Mouse (Mus musculus) kidney, postnatal 14 days (tissue): ENCODE results near the gene Gm42417.
"Not testable (repeated sequence)": the region's sequence is repeated elsewhere in the genome, so short reads cannot be mapped to it uniquely, and the experiment has no call there.

Experiments used
- DNase-seq: peaks from one replicate; pipeline ENCODE4 v3.0.0; 2022; ENCODE audit warnings: mixed read lengths

Gene Gm42417

GRCm38 (mm10) chr1:36545382-36545781 is 6.2 kb upstream of the Gm42417 start:
- no peak for DNase-seq

DNA sequence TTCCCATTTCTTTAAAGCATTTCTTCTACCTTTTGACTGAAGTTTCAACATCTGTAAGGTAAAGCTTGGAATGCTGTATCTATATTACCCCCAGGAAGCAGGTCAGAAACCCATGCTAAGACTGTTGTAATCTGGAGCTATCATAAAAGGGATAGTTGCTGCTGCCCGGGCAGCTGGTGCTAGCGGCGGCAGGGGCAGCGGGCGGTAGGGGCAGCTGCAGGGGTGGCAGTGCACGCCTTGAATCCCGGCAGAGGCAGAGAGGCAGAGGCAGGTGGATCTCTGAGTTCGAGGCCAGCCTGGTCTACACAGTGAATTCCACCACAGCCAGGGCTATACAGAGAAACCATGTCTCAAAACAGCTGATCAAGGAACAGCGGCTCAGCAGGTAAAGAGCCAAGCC is 3.7 kb upstream of the Gm42417 start:
- no peak for DNase-seq

DNA sequence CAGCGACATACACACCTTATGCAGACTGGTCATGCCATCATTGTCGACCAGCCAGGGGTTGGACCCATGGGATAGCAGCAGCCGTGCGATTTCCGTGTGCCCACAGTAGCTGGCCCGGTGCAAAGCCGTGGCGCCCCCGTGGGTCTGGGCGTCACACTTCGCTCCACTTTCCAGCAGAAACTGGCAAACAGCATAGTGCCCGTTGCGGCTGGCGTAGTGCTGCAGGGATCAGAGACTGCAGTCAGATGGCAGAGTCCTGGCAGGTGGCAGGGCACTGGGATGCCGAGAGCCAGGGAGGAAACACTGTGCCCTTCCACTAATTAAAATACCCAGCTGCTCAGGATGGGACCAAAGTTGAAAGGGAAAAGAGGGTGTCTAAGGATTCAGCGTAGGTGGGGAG is 2.6 kb upstream of the Gm42417 start:
- no peak for DNase-seq

DNA sequence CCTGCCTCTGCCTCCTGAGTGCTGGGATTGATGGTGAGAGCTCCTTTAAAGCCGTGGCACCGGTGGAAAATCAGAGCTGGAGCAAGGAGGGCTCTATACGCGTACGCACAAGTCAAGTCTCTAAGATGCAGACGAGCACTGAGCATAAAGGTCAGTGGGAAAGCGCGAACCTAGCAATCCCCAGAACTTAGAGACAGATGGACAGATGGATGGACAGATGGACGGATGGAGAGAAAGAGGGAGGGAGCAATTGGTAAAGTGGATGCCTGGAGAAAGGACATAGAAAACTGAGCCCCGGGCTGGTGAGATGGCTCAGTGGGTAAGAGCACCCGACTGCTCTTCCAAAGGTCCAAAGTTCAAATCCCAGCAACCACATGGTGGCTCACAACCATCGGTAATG is 1.6 kb upstream of the Gm42417 start:
- DNase-seq = no peak

GRCm38 (mm10) chr1:36540132-36540531 is 903 bp upstream of the Gm42417 start:
- DNase-seq = no peak

DNA sequence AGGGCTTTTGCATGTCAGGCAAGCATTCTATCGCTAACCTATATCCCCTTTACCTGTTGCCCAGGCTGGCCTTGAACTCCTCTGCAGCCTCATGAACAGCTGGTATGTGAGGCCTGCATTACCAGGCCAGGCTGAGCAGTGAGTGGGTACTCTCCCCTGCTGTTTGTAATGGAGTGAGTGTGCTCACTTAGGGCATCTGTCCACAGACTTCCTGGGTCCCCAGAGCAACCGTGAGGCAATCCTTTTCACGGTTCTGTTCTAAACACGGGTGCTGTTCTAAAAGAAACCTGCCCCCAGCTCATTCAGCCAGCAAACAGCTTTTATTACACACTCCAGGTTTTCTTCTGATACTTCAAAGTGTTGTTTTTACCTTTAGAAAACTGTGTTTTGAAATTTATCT is 502 bp downstream of the Gm42417 start:
- DNase-seq = no peak

DNA sequence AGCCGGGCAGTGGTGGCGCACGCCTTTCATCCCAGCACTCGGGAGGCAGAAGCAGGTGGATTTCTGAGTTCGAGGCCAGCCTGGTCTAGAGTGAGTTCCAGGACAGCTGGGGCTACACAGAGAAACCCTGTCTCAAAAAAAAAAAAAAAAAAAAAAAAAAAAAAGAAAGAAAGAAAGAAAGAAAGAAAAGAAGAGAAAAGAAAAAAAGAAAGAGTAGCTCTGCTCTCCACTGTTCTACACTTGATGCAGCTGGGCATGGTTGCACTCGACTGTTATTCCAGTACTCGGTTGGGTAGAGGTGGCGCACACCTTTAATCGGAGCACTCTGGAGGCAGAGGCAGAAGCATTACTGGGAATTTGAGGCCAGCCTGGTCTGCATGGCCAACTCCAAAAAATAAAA is 2.4 kb downstream of the Gm42417 start, which contains the start of gene Ankrd23:
Gene Ankrd23, minus strand, starts transcription at position 101 of the 400 bp plus-strand sequence.
- not testable (repeated sequence) for DNase-seq

- no peak for DNase-seq
Observed at GRCm38 (mm10) chr1:36536397-36536728, 2.9 kb downstream of the Gm42417 start.

DNA sequence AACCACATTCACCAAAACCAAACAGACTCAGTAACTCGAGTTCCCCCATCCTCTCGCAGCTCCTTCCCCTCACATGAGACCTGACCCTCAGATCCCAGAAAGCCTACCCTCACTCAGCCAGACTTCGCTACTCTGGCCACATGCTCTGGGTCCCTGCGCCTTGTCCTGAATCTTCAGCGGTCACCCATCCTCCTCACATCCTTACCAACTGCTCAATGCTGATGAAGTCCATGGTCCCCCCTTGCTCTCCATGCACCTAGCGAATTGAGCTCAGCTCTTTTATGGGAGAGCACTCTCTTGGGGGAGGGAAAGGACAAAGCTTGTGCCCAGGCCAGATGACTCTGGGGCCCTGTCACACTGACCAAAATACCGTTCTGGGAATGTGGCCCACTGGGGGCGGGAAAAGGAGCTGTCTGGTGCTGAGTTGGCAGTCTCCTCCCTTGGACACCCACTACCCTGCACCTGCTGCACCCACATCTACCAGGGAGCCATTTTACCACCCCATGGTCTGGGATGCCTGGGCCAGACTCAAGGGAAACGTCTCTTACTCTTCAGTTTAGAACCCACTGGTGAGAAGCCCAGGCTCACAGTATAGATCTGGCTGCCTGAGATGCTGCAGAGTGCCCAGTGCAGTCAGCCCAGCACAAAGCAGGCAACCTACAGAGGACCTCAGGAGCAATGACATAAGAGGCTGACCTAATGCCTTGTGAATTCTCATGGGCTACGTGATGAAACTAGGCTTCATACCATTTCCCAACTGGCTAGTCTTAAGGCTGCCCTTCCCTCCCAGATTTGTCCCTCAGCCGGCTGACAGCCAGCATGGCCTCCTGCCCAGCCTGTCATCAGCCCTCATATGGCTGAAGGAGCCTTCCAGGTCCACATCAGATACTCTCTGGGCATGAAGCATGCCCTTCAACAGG is 3.5 kb downstream of the Gm42417 start:
- no peak for DNase-seq

- DNase-seq = peak; percentile 50
Observed at GRCm38 (mm10) chr1:36534595-36535058, 4.6 kb downstream of the Gm42417 start.

DNA sequence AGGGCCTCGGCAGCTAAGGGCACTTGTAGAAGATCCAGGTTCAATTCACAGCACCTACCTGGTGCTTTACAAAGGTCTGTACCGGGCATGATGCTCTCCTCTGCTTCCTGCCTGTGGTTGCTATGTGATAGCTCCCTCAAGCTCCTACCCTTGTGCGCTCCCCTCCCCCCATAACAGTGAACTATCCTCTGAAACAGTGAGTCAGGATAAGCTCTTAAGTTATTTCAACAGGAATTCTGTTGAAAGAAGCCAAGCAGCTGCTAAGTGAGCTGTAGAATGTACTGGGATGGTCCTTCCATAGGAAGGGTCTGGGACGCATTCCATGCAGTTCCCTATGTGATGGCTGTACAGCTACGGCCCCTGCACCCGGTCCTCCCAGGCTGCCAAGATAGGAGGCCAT is 5.7 kb downstream of the Gm42417 start:
- no peak for DNase-seq

GRCm38 (mm10) chr1:36531461-36531860 is 7.8 kb downstream of the Gm42417 start:
- DNase-seq = no peak

- DNase-seq = no peak
Observed at GRCm38 (mm10) chr1:36530962-36531361, 8.3 kb downstream of the Gm42417 start.

GRCm38 (mm10) chr1:36530485-36530884 is 8.7 kb downstream of the Gm42417 start:
- no peak for DNase-seq

DNA sequence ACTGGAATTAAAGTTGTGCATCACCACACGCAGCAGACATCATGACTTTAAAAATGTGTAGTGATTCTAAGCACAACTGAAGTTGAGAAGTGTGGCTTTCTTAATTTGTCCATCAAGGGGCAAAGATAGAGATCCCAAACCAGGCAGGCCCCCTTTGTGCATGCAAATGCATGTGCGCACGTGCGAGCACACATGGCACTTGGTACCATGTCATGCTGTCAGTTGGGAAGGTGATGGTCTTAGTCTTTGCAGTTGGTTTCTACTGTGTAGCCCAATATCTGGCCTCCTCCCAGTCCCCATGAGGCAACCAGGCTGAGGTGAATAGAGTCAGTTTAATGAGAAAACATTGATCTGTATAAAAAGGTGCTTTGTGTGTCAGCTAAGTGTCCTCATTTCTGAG is 9.4 kb downstream of the Gm42417 start:
- DNase-seq = no peak

DNA sequence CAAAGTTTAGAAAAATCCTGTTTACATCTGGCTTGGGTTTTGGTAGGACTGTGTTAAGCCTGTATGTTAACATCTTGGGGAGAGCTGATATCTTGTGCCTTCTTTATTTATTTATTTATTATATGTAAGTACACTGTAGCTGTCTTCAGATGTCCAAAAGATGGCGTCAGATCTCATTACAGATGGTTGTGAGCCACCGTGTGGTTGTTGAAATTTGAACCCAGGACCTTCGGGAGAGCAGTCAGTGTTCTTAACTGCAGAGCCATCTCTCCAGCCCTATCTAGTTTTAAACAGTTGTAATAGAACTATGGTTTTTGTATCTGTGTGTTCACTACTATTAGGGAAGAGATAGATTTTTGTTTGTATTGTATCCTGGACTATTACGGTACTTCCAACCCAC is 10.0 kb downstream of the Gm42417 start:
- no peak for DNase-seq

GRCm38 (mm10) chr1:36528351-36528750 is 10.9 kb downstream of the Gm42417 start:
- DNase-seq = no peak

DNA sequence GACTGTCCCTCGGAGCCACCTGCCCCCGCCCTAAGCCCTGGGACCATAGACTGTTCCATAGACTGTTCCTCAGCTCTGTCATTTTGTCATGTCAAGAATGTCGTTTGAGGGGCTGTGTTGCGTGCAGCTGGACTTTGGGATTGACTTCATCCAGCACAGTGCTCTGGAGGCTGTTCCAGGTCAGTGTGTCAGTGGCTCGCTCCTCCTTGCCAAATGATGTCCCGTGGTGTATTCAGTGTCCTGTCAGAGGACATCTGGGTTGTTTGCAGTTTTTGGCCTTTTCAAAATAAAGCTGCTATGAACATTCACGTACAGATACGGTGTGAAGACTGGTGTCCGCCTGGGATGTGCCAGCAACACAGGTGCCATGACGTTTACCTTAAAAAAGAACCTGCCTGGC is 12.3 kb downstream of the Gm42417 start:
- DNase-seq = no peak

DNA sequence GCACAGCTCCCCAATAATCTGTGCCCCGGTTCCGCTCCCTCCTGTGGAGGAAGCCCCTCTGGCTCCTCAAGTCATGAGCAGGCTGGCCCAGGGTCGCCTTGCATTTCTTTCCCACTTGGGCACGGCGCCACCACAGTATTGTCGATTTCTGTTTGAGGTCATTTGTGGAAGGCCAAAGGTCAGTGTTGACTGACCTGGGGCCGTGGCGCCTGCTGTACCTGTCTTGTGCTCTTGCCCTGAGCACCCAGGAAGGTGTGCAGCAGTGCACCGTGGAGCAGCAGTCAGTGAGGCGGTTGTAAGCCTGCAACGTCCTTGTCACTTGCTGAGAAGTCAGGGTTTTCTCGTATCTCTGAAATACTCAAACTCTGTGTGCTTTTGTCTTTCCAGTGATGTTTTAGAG is 13.5 kb downstream of the Gm42417 start:
- DNase-seq = no peak

- DNase-seq = no peak
Observed at GRCm38 (mm10) chr1:36524058-36524457, 15.2 kb downstream of the Gm42417 start.

GRCm38 (mm10) chr1:36523332-36524013 is 15.8 kb downstream of the Gm42417 start:
- DNase-seq = no peak

- DNase-seq = no peak
Observed at GRCm38 (mm10) chr1:36522210-36522609, 17.0 kb downstream of the Gm42417 start.

DNA sequence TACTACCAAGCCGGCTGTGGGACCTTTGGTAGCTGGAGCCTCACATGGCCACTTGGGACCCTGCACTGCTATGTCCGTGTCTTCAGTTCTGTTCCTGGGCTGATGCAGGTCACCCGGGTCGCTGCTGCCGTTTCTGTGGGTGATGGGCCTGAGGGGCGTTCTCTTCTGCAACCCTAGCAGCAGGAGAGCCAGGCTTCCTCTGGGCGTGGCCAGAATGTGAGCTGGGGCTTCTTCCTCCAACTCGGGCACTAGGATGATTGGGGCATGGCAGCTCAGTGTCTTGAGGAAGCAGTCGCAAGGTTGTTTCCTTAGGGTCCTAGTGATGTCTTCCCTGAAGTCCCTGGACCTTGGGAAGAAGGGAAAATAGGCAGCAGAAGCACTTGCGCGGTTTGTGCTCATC is 19.6 kb downstream of the Gm42417 start:
- no peak for DNase-seq

- DNase-seq = no peak
Observed at GRCm38 (mm10) chr1:36518259-36518658, 21.0 kb downstream of the Gm42417 start.
